Mouse (Mus musculus) megakaryocyte, embryonic 14.5 days (primary cell): ENCODE measurements around the gene Cass4.

Experiments used
- FLI1 ChIP-seq: IDR thresholded peaks from 2 replicates; pipeline ENCODE4 v1.6.1; 2012; ENCODE audit warnings: low read length, inconsistent platforms, mixed read lengths
- GATA1 ChIP-seq: IDR thresholded peaks from 3 replicates; pipeline ENCODE4 v1.6.1; 2012; ENCODE audit warnings: mixed read lengths, low read length, inconsistent platforms, borderline replicate concordance

- TF ChIP-seq GATA1 (no peak), FLI1 (no peak)
These were observed 58.4 kb downstream of the Cass4 start for GRCm38 (mm10) chr2:172452031-172452430.
